Mouse (Mus musculus): ENCODE measurements around the gene Cdk5rap3. TPM values are rescaled to one million over a fixed set of nuclear protein-coding genes. Genes with fewer than 3 reads are reported as not detected.

Cdk5rap3 gene
- polyA plus RNA-seq, 1 experiment from 2014 or later, result 65.5 TPM

DNA sequence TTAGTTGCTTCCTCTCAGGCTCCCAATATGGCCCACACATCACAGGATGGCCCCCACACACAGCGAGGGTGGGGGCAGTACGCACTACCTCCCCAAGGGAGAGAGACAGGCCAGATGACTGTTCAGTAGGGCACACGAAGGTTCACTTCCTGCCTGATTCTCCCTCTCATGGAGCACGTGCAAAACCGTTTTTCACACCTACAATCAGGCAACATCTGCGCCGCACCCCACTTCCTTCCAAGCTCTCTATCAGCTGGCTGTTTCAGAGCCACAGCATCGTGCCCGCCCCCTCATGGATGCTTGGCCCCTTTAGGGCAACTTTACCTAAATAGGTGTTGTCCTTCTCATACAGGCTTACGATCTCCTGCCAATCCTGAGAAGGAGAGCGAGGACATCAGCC, 3.6 kb downstream of the Cdk5rap3 start:
- no peak overlapping the region for H3K27ac ChIP-seq (replicated peaks; ENCODE audit: low read depth, low read length)
- DNase-seq (ENCODE audit: low spot score) (no peak), ATAC-seq (ENCODE audit: low read depth) (no peak)
- no peaks in the 10 kb centered on the region for H3K9me3 ChIP-seq (ENCODE audit: control insufficient read depth, low read length)
- no peak overlapping the region for H3K4me3 ChIP-seq (ENCODE audit: low read depth, low read length)
- H3K4me2 ChIP-seq (ENCODE audit: low read depth, low read length), result no peak overlapping the region
- 84% methylated on average over 11 of the region's 11 CpGs for WGBS
- peaks cover 8% of the 10 kb centered on the region for H3K4me1 ChIP-seq (ENCODE audit: control insufficient read depth, insufficient read depth, low read length)
- no peaks in the 10 kb centered on the region for H3K27me3 ChIP-seq (replicated peaks; ENCODE audit: control insufficient read depth, insufficient read depth, low read length)
- H3K36me3 ChIP-seq (ENCODE audit: control insufficient read depth, insufficient read depth, low read length), result peaks cover 34% of the 10 kb centered on the region
- H3K9ac ChIP-seq (ENCODE audit: low read depth, low read length), result no peak overlapping the region

DNA sequence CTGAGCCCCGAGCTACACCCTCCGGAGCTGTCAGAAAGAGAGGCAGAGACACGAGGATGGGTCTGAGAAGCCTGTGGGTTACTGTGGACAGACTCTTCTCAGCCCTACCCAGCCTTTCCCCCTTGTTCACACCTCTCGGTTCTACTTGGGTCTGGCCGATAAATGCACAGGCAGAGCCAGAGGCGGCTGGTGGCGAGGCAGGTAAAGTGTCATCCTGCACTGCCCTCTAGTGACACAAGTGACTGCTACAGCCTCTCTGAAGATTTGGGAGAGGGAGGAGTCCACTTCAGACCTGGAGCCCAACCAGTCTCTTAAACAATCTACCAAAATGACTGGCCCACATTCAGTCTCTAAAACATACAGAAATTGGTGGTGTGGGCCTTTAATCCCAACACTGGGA, 6.3 kb downstream of the Cdk5rap3 start:
- Histone ChIP-seq H3K9me3 (ENCODE audit: control insufficient read depth, low read length) (no peaks in the 10 kb centered on the region), H3K27ac (replicated peaks; ENCODE audit: low read depth, low read length) (no peak overlapping the region), H3K4me2 (ENCODE audit: low read depth, low read length) (no peak overlapping the region), H3K36me3 (ENCODE audit: control insufficient read depth, insufficient read depth, low read length) (peaks cover 50% of the 10 kb centered on the region), H3K4me1 (ENCODE audit: control insufficient read depth, insufficient read depth, low read length) (peaks cover 1% of the 10 kb centered on the region), H3K9ac (ENCODE audit: low read depth, low read length) (no peak overlapping the region), H3K27me3 (replicated peaks; ENCODE audit: control insufficient read depth, insufficient read depth, low read length) (no peaks in the 10 kb centered on the region), H3K4me3 (ENCODE audit: low read depth, low read length) (no peak overlapping the region)
- 23% methylated on average over 7 of the region's 7 CpGs for WGBS
- ATAC-seq (ENCODE audit: low read depth), result peak; percentile 80
- peak; percentile 88 for DNase-seq (ENCODE audit: low spot score)

DNA sequence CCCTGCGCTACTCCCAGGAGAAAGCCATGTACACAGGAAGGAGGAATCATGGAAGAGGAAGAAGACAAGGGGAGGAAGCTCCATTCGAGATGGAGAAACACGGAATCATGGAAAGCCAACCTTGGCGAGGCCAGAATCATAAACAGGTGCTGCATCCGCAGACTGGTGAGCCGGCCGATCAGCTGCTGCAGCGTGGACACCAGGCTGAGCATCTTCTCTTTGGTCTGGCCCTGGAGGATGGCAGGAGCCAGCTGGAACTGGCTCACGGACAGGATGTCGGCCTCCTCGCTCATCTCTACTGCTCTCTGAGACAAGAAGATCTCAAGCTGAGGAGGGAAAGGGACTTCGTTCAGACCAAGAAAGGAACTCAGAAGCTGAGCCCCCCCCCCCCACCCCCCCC, 7.7 kb downstream of the Cdk5rap3 start:
- no peak for DNase-seq (ENCODE audit: low spot score)
- Histone ChIP-seq H3K4me3 (ENCODE audit: low read depth, low read length) (no peak overlapping the region), H3K4me2 (ENCODE audit: low read depth, low read length) (no peak overlapping the region), H3K4me1 (ENCODE audit: control insufficient read depth, insufficient read depth, low read length) (no peaks in the 10 kb centered on the region), H3K9me3 (ENCODE audit: control insufficient read depth, low read length) (no peaks in the 10 kb centered on the region), H3K27ac (replicated peaks; ENCODE audit: low read depth, low read length) (no peak overlapping the region), H3K9ac (ENCODE audit: low read depth, low read length) (no peak overlapping the region), H3K36me3 (ENCODE audit: control insufficient read depth, insufficient read depth, low read length) (peaks cover 50% of the 10 kb centered on the region), H3K27me3 (replicated peaks; ENCODE audit: control insufficient read depth, insufficient read depth, low read length) (no peaks in the 10 kb centered on the region)
- no peak for ATAC-seq (ENCODE audit: low read depth)
- WGBS, result 90% methylated on average over 12 of the region's 12 CpGs

DNA sequence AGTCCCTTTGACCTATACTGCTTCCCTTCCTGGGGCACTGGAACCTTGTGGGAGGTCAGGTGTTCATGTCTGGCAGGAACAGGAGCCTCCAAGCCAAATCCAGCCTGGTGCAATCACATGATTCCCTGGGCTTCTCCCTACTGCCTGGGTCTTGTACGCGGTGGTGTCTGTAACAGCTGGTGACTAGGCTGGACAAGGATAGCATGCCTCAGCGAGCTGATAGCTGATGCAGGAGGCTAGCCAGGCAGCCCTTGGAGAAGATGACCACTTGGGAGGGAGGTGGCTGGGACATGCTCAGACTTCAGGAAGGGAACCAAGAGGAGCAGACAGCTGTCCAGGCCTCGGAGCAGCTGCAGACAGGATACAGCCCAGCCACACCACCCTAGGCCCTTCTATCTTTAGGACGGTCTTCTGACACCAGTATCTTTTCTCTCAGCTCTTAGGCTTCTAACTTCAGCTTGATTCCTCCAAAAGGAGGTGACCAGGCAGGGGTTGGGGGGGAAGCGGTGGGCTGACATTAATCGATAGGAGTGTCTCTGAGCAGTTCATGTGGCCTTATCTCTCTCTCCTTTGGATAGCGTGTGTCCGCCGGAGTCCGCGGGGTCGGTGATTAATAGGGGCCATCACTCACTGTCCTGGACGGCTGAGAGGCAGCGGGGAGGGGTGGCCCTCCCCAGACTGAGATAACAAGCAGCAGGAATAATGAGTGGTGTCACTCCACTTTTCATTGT, 9.7 kb downstream of the Cdk5rap3 start:
- Histone ChIP-seq H3K27me3 (replicated peaks; ENCODE audit: control insufficient read depth, insufficient read depth, low read length) (no peaks in the 10 kb centered on the region), H3K36me3 (ENCODE audit: control insufficient read depth, insufficient read depth, low read length) (peaks cover 43% of the 10 kb centered on the region), H3K9ac (ENCODE audit: low read depth, low read length) (no peak overlapping the region), H3K4me3 (ENCODE audit: low read depth, low read length) (no peak overlapping the region), H3K9me3 (ENCODE audit: control insufficient read depth, low read length) (no peaks in the 10 kb centered on the region), H3K4me2 (ENCODE audit: low read depth, low read length) (no peak overlapping the region), H3K4me1 (ENCODE audit: control insufficient read depth, insufficient read depth, low read length) (0 out of 2 replicates have a peak, but pooled peaks cover 3% of the 10 kb centered on the region), H3K27ac (replicated peaks; ENCODE audit: low read depth, low read length) (no peak overlapping the region)
- 70% methylated on average over 15 of the region's 15 CpGs for WGBS
- ATAC-seq (ENCODE audit: low read depth) (peak; percentile 59), DNase-seq (ENCODE audit: low spot score) (peak; percentile 61)

DNA sequence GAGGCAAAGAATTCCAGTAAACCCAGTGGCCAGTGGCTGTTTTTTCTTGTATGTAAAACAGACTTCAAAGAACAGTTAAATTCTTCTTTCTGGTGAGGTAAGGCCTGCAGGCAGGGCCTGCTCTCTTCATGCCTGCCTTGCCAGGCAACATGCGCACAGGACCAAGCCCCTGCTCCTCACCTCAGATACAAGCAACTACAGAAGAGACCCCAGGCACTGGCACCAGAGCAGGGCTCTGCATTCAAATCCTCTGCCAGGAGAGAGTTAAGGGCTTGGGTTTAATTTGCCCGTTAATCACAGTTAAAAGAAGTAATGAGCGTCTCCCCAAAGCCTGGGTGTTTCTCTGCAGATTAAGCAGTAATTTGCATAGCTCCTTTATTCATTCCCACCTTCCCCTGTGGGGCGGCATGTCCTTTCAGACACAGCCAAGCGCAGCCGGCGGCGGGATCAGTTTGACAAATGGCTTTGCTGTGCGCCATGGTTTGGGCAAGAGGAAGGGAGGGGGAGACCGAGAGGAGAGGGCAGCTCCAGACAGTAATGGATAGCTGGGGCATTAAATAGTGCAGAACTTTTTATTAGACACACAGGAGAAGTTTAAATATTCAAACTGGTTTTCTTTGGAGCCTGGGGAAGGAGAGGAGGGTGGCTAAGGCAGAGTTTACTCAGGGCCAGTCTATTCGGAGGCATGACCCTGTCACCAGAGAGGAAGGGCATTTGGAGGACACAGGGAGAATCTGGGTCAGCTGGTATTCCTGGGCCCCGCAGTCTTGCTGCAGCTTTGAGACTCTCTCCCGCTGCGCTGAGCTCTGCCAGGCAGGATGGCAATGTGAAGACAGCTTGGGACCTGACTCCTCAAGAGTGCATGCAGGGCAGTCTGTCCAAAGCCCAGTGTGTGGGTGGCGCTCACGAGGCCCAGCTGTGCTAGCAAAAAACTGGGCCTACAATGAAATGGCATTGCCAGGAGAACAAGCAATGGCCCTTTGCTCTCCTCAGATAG, 13.4 kb downstream of the Cdk5rap3 start:
- no peak overlapping the region for H3K4me2 ChIP-seq (ENCODE audit: low read depth, low read length)
- H3K36me3 ChIP-seq (ENCODE audit: control insufficient read depth, insufficient read depth, low read length), result peaks cover 18% of the 10 kb centered on the region
- H3K27me3 ChIP-seq (replicated peaks; ENCODE audit: control insufficient read depth, insufficient read depth, low read length), result no peaks in the 10 kb centered on the region
- 0 out of 2 replicates have a peak, but pooled peaks cover 7% of the 10 kb centered on the region for H3K4me1 ChIP-seq (ENCODE audit: control insufficient read depth, insufficient read depth, low read length)
- WGBS, result 22% methylated on average over 16 of the region's 16 CpGs
- no peak overlapping the region for H3K27ac ChIP-seq (replicated peaks; ENCODE audit: low read depth, low read length)
- no peaks in the 10 kb centered on the region for H3K9me3 ChIP-seq (ENCODE audit: control insufficient read depth, low read length)
- H3K9ac ChIP-seq (ENCODE audit: low read depth, low read length), result no peak overlapping the region; the same call in 1 of the 2 replicates
- ATAC-seq (ENCODE audit: low read depth), result no peak
- H3K4me3 ChIP-seq (ENCODE audit: low read depth, low read length), result no peak overlapping the region
- peak; percentile 44 for DNase-seq (ENCODE audit: low spot score)

DNA sequence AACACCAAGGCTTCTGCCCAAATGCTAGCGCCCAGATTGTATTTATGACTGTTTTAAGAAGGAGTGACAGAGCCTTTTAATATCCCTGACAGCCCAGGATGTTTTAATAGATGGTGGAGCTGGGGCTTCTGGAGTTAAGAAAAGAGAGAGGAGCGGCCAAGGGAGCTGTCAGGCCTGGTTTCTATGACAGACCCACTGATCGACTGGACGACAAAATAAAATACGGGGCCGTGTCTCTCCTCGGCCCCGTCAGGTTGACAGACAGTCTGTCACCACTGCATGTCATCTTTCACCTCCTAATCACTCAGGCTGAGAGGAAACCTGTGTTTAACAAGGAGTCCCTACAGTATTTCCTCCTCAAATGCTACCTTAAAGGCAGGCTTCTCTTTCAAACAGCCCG, 15.0 kb downstream of the Cdk5rap3 start:
- 0 out of 2 replicates have a peak, but pooled peaks cover 7% of the 10 kb centered on the region for H3K4me1 ChIP-seq (ENCODE audit: control insufficient read depth, insufficient read depth, low read length)
- H3K27me3 ChIP-seq (replicated peaks; ENCODE audit: control insufficient read depth, insufficient read depth, low read length), result no peaks in the 10 kb centered on the region
- no peak overlapping the region for H3K27ac ChIP-seq (replicated peaks; ENCODE audit: low read depth, low read length)
- no peak overlapping the region for H3K9ac ChIP-seq (ENCODE audit: low read depth, low read length)
- H3K36me3 ChIP-seq (ENCODE audit: control insufficient read depth, insufficient read depth, low read length), result peaks cover 3% of the 10 kb centered on the region; the same call in 1 of the 2 replicates
- H3K4me3 ChIP-seq (ENCODE audit: low read depth, low read length), result no peak overlapping the region
- no peak overlapping the region for H3K4me2 ChIP-seq (ENCODE audit: low read depth, low read length)
- 63% methylated on average over 9 of the region's 9 CpGs for WGBS
- no peaks in the 10 kb centered on the region for H3K9me3 ChIP-seq (ENCODE audit: control insufficient read depth, low read length)
- DNase-seq (ENCODE audit: low spot score) (no peak), ATAC-seq (ENCODE audit: low read depth) (no peak)

DNA sequence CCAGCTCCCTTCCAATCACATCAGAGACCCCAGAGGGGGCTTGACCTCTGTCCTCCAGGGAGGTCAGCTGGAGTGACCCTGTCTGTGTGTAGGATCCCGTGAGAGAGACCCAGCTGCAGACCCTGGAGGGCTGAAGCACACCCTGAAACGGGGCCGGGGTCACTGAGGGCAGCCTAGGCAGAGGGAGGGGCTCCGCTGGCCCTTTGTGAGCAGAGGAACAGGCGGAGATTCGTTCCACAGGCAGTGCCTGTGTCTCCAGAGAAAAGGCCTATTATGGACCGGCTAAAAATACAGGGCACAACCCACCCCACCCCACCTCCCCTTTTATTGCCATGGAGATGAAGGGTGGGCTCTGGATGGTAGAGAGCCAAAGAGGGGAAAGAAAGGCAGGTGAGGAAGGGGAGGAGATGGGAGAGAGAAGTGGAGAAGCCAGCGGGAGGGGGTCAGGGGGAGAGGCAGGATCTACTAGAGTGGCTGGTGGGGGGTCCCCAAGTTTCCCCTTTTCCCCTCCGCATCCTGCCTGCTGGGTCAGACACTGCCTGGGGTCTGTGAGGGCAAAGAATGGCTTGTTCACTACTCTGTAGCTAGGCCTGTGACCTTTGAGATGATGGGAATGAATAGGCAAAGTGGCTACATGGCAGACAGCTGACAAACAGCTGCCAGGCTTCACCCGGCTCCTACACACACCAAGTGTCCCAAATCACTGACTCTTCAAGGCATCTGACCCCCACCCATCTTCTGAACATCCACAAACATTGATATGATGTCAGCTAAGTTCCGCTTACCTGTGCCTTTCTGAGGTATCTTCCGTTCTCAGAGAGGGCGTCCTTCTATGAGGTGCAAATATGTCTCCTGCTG, 16.6 kb downstream of the Cdk5rap3 start:
- no peaks in the 10 kb centered on the region for H3K36me3 ChIP-seq (ENCODE audit: control insufficient read depth, insufficient read depth, low read length)
- no peak overlapping the region for H3K4me2 ChIP-seq (ENCODE audit: low read depth, low read length)
- H3K27me3 ChIP-seq (replicated peaks; ENCODE audit: control insufficient read depth, insufficient read depth, low read length), result no peaks in the 10 kb centered on the region
- no peak overlapping the region for H3K4me3 ChIP-seq (ENCODE audit: low read depth, low read length)
- DNase-seq (ENCODE audit: low spot score), result peak; percentile 67
- peak; percentile 77; the same call in 1 of the 2 replicates for ATAC-seq (ENCODE audit: low read depth)
- H3K27ac ChIP-seq (replicated peaks; ENCODE audit: low read depth, low read length), result no peak overlapping the region
- H3K9me3 ChIP-seq (ENCODE audit: control insufficient read depth, low read length), result no peaks in the 10 kb centered on the region
- H3K9ac ChIP-seq (ENCODE audit: low read depth, low read length), result 0 out of 2 replicates have a peak overlapping the region, but pooled peaks have one; percentile 37
- H3K4me1 ChIP-seq (ENCODE audit: control insufficient read depth, insufficient read depth, low read length), result 0 out of 2 replicates have a peak, but pooled peaks cover 7% of the 10 kb centered on the region
- WGBS, result 33% methylated on average over 12 of the region's 13 CpGs

DNA sequence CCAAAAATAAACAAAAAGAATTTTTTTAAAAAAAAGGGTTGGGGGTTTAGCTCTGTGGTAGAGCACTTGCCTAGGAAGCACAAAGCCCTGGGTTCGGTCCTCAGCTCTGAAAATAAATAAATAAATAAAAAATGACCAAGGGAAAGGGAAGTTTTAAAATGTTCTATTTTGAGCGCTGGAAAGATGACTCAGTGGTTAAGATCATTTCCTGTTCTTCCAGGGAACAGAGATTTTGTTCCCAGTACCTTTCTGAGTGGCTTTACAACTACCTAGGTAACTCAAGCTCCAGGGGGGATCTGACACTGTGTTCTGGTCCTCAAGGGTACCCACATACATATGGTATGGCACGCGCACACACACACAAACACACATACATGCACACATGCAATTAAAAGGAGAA, 20.4 kb downstream of the Cdk5rap3 start:
- H3K9ac ChIP-seq (ENCODE audit: low read depth, low read length), result no peak overlapping the region
- no peaks in the 10 kb centered on the region for H3K36me3 ChIP-seq (ENCODE audit: control insufficient read depth, insufficient read depth, low read length)
- no peaks in the 10 kb centered on the region for H3K27me3 ChIP-seq (replicated peaks; ENCODE audit: control insufficient read depth, insufficient read depth, low read length)
- 0 out of 2 replicates have a peak, but pooled peaks cover 4% of the 10 kb centered on the region for H3K4me1 ChIP-seq (ENCODE audit: control insufficient read depth, insufficient read depth, low read length)
- DNase-seq (ENCODE audit: low spot score) (no peak), ATAC-seq (ENCODE audit: low read depth) (no peak)
- no peak overlapping the region for H3K4me3 ChIP-seq (ENCODE audit: low read depth, low read length)
- no peak overlapping the region for H3K27ac ChIP-seq (replicated peaks; ENCODE audit: low read depth, low read length)
- no peak overlapping the region for H3K4me2 ChIP-seq (ENCODE audit: low read depth, low read length)
- H3K9me3 ChIP-seq (ENCODE audit: control insufficient read depth, low read length), result no peaks in the 10 kb centered on the region
- 85% methylated on average over 4 of the region's 4 CpGs for WGBS

Measured in embryonic facial prominence, embryonic 14.5 days (tissue).